Mouse (Mus musculus) ES-E14 (cell line): ENCODE measurements around the gene Lrp1.

Experiments
- CHD2 ChIP-seq: IDR thresholded peaks from 2 replicates; pipeline ENCODE4 v1.6.1; 2014; ENCODE audit warnings: mild to moderate bottlenecking, low read depth, low read length, inconsistent platforms
- HCFC1 ChIP-seq: IDR thresholded peaks from 2 replicates; pipeline ENCODE4 v1.6.1; 2012; ENCODE audit warnings: low read length, inconsistent platforms, borderline replicate concordance; ENCODE audit not compliant: insufficient read depth
- MAFK ChIP-seq: IDR thresholded peaks from 2 replicates; pipeline ENCODE4 v1.6.1; 2014; ENCODE audit warnings: mild to moderate bottlenecking, low read depth, low read length, inconsistent platforms; ENCODE audit not compliant: insufficient read depth
- ZC3H11A ChIP-seq: IDR thresholded peaks from 2 replicates; pipeline ENCODE4 v1.6.1; 2012; ENCODE audit warnings: low read depth, mild to moderate bottlenecking, inconsistent platforms, low read length, borderline replicate concordance
- ZNF384 ChIP-seq: IDR thresholded peaks from 2 replicates; pipeline ENCODE4 v1.6.1; 2012; ENCODE audit warnings: low read depth, low read length, inconsistent platforms

GRCm38 (mm10) chr10:127594930-127595715 lies 25.8 kb downstream of the Lrp1 start:
- no peak for TF ChIP-seq CHD2
- no peak for TF ChIP-seq HCFC1
- TF ChIP-seq MAFK, result no peak
- no peak for TF ChIP-seq ZC3H11A
- no peak for TF ChIP-seq ZNF384
